Mouse (Mus musculus) spleen, adult 2 months (tissue): ENCODE measurements around the gene Atp5j2.

Experiments
- CTCF ChIP-seq: fragments of 200-500 bp; IDR thresholded peaks from 2 replicates; pipeline ENCODE4 v1.5.1; 2011; ENCODE audit warnings: mild to moderate bottlenecking, inconsistent platforms; ENCODE audit not compliant: insufficient read depth, insufficient read length, insufficient replicate concordance; ENCODE audit errors: extremely low read depth
- POLR2A ChIP-seq: fragments of 200-500 bp; IDR thresholded peaks from 2 replicates; pipeline ENCODE4 v1.6.1; 2011; ENCODE audit warnings: low read depth, low read length, inconsistent platforms

GRCm38 (mm10) chr5:145219981-145220380 is 28.1 kb upstream of the Atp5j2 start:
- no peak for TF ChIP-seq CTCF
- no peak for TF ChIP-seq POLR2A
